Mouse (Mus musculus) hindbrain, embryonic 12.5 days (tissue): ENCODE measurements around the gene Mlph. TPM values are rescaled to one million over a fixed set of nuclear protein-coding genes. Genes with fewer than 3 reads are reported as not detected.

Source experiments
- ATAC-seq: fragments of 200-750 bp; cut with Nextera tagmentation; 2 replicates; pipeline ENCODE4 v1.8.0; 2017; ENCODE audit warnings: moderate TSS enrichment; ENCODE audit not compliant: low FRiP score
- H3K27ac ChIP-seq: fragments of 300-500 bp; sonication (generic); 2 replicates; pipeline ENCODE4 v1.5.1; 2016; ENCODE audit warnings: mild to moderate bottlenecking
- H3K27me3 ChIP-seq: fragments of 300-500 bp; sonication (generic); 2 replicates; pipeline ENCODE4 v1.6.1; 2016; ENCODE audit warnings: mild to moderate bottlenecking
- H3K36me3 ChIP-seq: fragments of 300-500 bp; sonication (generic); 2 replicates; pipeline ENCODE4 v1.6.1; 2016; ENCODE audit warnings: mild to moderate bottlenecking
- H3K4me1 ChIP-seq: fragments of 300-500 bp; sonication (generic); 2 replicates; pipeline ENCODE4 v1.6.1; 2016
- H3K4me2 ChIP-seq: fragments of 300-500 bp; sonication (generic); replicated peaks from 2 replicates; pipeline ENCODE4 v1.6.1; 2016; ENCODE audit warnings: mild to moderate bottlenecking
- H3K4me3 ChIP-seq: fragments of 300-500 bp; sonication (generic); 2 replicates; pipeline ENCODE4 v1.5.1; 2016; ENCODE audit warnings: mild to moderate bottlenecking
- H3K9ac ChIP-seq: fragments of 300-500 bp; sonication (generic); 2 replicates; pipeline ENCODE4 v1.6.1; 2016; ENCODE audit warnings: mild to moderate bottlenecking, moderate library complexity
- H3K9me3 ChIP-seq: fragments of 300-500 bp; sonication (generic); replicated peaks from 2 replicates; pipeline ENCODE4 v1.6.1; 2016; ENCODE audit warnings: mild to moderate bottlenecking
- WGBS: fragments of 180-500 bp; shearing (Covaris S2); methylation state at CpG from one replicate; pipeline ENCODE4 v1.1.7; 2016; 5-methylcytosine and 5-hydroxymethylcytosine counted together
- polyA plus RNA-seq: library from polyadenylated mRNA; unstranded; fragments of >200 nt; fragmentation: Nextera tagmentation; extraction: Ambion mirVana; gene quantifications from 2 replicates; pipeline ENCODE4 v1.2.1, GENCODE M21; 2016

The Mlph gene
- polyA plus RNA-seq, 1 experiment from 2014 or later: 0.09 TPM

DNA sequence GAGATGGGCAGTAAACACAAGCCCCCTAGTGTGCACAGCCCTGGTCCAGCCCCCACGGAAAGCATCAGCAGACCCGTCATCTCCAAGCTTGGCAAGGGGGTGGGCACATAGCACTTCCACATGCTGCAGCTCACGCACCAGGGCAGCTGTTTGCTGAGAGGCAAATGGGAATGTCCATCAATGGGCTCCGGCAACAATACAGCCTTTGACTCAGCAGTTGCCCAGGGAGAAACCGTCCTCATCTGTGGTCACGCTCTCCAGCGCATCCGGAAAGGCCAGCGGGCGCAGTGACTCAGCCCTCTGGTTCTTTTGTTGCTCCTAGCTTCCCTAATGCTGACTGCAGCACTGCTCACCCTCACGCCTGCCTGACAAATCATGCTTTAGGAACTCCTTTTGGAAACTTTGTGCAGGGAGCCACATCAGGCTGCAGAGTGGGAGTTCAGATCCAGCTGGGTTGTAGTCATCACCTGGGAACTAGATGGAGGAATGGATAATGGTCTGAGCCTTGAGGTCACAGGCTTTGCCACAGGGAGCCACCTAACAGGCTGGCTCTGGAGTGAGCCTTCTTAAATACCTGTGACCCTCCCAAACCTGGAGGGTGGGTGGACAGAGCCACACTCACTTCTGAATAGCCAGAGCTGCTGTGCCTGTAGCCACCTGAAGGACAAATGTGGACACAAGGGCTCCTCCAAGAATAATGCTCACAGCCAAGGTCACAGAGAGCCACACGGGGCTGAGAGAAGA, 60.2 kb downstream of the Mlph start:
- Histone ChIP-seq H3K27ac (peak overlapping the region; percentile 77), H3K9me3 (no peaks in the 10 kb centered on the region), H3K4me3 (no peak overlapping the region), H3K4me2 (peak overlapping the region; percentile 34), H3K4me1 (peaks cover 39% of the 10 kb centered on the region), H3K36me3 (no peaks in the 10 kb centered on the region), H3K27me3 (peaks cover 5% of the 10 kb centered on the region; the same call in 1 of the 2 replicates), H3K9ac (no peak overlapping the region)
- WGBS: 3% methylated on average over 12 of the region's 12 CpGs
- ATAC-seq: peak; percentile 89

DNA sequence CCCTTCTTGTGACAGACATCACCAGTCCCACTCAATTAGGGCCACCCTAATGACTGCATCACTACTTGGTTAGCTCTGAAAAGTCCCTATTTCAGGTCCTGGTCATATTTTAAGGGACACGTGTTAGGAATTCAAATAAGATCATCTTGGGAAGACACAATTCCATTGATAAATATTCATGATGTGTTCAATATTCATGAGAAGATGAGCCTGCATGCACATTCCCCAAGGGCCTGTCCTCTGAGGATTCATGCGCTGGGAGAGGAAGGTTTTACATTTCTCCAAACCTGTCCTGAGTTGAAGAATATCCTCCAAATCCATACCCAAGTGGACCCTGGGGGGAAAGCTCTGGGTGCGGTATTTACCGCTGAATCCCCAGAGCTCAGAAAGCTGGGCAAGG, 61.1 kb downstream of the Mlph start:
- WGBS: 59% methylated on average over 4 of the region's 4 CpGs
- H3K4me3 ChIP-seq: no peak overlapping the region
- H3K27ac ChIP-seq: peak overlapping the region; percentile 48; the same call in 1 of the 2 replicates
- no peaks in the 10 kb centered on the region for H3K36me3 ChIP-seq
- no peaks in the 10 kb centered on the region for H3K9me3 ChIP-seq
- no peak overlapping the region for H3K9ac ChIP-seq
- H3K27me3 ChIP-seq: peaks cover 5% of the 10 kb centered on the region; the same call in 1 of the 2 replicates
- no peak overlapping the region for H3K4me2 ChIP-seq
- 0 out of 2 replicates have a peak, but pooled peaks have one; percentile 12 for ATAC-seq
- H3K4me1 ChIP-seq: peaks cover 39% of the 10 kb centered on the region

DNA sequence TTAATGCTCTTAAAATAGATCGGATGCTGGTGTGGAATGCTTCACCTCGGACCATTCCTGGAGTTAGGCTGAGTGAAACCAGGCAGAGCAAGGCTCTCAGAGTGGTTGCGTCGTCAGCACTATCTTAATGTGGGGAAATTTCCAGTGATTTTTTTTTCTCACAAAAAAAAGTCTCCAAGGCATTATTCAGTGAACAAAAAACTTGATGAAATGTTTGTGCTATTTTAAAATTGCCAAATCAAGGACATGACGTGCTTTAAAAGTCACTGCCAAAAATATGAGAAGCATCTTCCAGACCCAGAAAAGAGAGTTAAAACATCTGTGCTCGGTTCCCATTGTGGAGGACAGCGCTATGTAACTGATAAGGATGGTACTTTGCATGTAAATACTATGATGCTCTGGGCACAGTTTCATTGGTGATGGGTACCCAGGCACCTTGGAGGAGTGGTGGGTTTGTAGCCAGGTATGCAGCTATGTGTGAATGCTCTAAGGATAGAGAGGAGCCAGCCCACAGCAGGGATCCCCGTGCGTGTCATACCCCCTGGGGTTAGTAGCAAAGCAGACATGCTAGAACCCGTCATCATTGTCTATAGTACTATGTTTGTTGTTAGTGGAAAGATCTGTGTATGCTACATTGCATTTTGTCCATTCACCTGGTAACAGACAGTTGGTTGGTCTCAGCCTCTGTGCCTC, 65.9 kb downstream of the Mlph start:
- H3K27me3 ChIP-seq: no peaks in the 10 kb centered on the region
- H3K9ac ChIP-seq: no peak overlapping the region
- no peak overlapping the region for H3K4me2 ChIP-seq
- no peak overlapping the region for H3K4me3 ChIP-seq
- H3K27ac ChIP-seq: no peak overlapping the region
- no peak for ATAC-seq
- peaks cover 9% of the 10 kb centered on the region for H3K4me1 ChIP-seq
- H3K9me3 ChIP-seq: no peaks in the 10 kb centered on the region
- H3K36me3 ChIP-seq: no peaks in the 10 kb centered on the region
- 75% methylated on average over 10 of the region's 10 CpGs for WGBS

- Histone ChIP-seq H3K4me1 (peaks cover 3% of the 10 kb centered on the region), H3K4me2 (no peak overlapping the region), H3K9me3 (no peaks in the 10 kb centered on the region), H3K27ac (no peak overlapping the region), H3K4me3 (no peak overlapping the region), H3K27me3 (no peaks in the 10 kb centered on the region), H3K9ac (no peak overlapping the region), H3K36me3 (no peaks in the 10 kb centered on the region)
- no peak for ATAC-seq
- WGBS: 81% methylated on average over 3 of the region's 3 CpGs
Measured at GRCm38 (mm10) chr1:90981346-90981745, 66.5 kb downstream of the Mlph start.

- no peak overlapping the region for H3K4me3 ChIP-seq
- ATAC-seq: no peak
- WGBS: 96% methylated on average over 1 of the region's 1 CpGs
Measured at GRCm38 (mm10) chr1:90995916-90996315, 81.0 kb downstream of the Mlph start.

GRCm38 (mm10) chr1:90997136-90997535, 82.3 kb downstream of the Mlph start:
- Histone ChIP-seq H3K9ac (no peak overlapping the region), H3K4me2 (no peak overlapping the region), H3K27ac (no peak overlapping the region), H3K4me1 (peaks cover 20% of the 10 kb centered on the region), H3K4me3 (no peak overlapping the region), H3K36me3 (no peaks in the 10 kb centered on the region), H3K27me3 (no peaks in the 10 kb centered on the region), H3K9me3 (no peaks in the 10 kb centered on the region)
- no peak for ATAC-seq
- WGBS: 78% methylated on average over 4 of the region's 4 CpGs

More at GRCm38 (mm10) chr1:90995916-90996315, 81.0 kb downstream of the Mlph start:
- no peak overlapping the region for H3K4me2 ChIP-seq
- H3K27ac ChIP-seq: no peak overlapping the region
- H3K9ac ChIP-seq: no peak overlapping the region
- no peaks in the 10 kb centered on the region for H3K27me3 ChIP-seq
- H3K4me1 ChIP-seq: peaks cover 17% of the 10 kb centered on the region
- H3K9me3 ChIP-seq: no peaks in the 10 kb centered on the region
- H3K36me3 ChIP-seq: no peaks in the 10 kb centered on the region

GRCm38 (mm10) chr1:90997641-90998040, 82.8 kb downstream of the Mlph start:
- H3K4me1 ChIP-seq: peaks cover 21% of the 10 kb centered on the region
- no peak overlapping the region for H3K4me3 ChIP-seq
- WGBS: 88% methylated on average over 5 of the region's 5 CpGs
- H3K4me2 ChIP-seq: no peak overlapping the region; the same call in 1 of the 2 replicates
- H3K9ac ChIP-seq: no peak overlapping the region
- no peaks in the 10 kb centered on the region for H3K36me3 ChIP-seq
- no peaks in the 10 kb centered on the region for H3K27me3 ChIP-seq
- no peak overlapping the region for H3K27ac ChIP-seq
- H3K9me3 ChIP-seq: no peaks in the 10 kb centered on the region
- no peak for ATAC-seq

GRCm38 (mm10) chr1:90998268-90998890, 83.5 kb downstream of the Mlph start, which contains the start of gene Lrrfip1:
TSS of gene Lrrfip1 (plus strand) at chr1:90998737.
- H3K27ac ChIP-seq: peak within 1 kb of the TSS; percentile 12; the same call in 1 of the 2 replicates
- WGBS: 3% methylated on average over 58 of the region's 59 CpGs
- ATAC-seq: peak; percentile 82

GRCm38 (mm10) chr1:90998891-90999611, 84.2 kb downstream of the Mlph start:
- H3K4me2 ChIP-seq: peak overlapping the region; percentile 97
- peak overlapping the region; percentile 66 for H3K4me3 ChIP-seq
- H3K27me3 ChIP-seq: no peaks in the 10 kb centered on the region
- H3K4me1 ChIP-seq: peaks cover 23% of the 10 kb centered on the region
- no peaks in the 10 kb centered on the region for H3K36me3 ChIP-seq
- ATAC-seq: peak; percentile 73
- peak overlapping the region; percentile 12; the same call in 1 of the 2 replicates for H3K27ac ChIP-seq
- 1% methylated on average over 41 of the region's 41 CpGs for WGBS
- peak overlapping the region; percentile 72 for H3K9ac ChIP-seq
- H3K9me3 ChIP-seq: no peaks in the 10 kb centered on the region

More at GRCm38 (mm10) chr1:90998268-90998890, 83.5 kb downstream of the Mlph start, which contains the start of gene Lrrfip1:
- H3K4me3 ChIP-seq: peak within 1 kb of the TSS; percentile 66
- no peaks in the 10 kb centered on the region for H3K9me3 ChIP-seq
- H3K27me3 ChIP-seq: no peaks in the 10 kb centered on the region
- peak within 1 kb of the TSS; percentile 97 for H3K4me2 ChIP-seq
- H3K4me1 ChIP-seq: peaks cover 23% of the 10 kb centered on the region
- no peaks in the 10 kb centered on the region for H3K36me3 ChIP-seq
- peak within 1 kb of the TSS; percentile 72 for H3K9ac ChIP-seq

DNA sequence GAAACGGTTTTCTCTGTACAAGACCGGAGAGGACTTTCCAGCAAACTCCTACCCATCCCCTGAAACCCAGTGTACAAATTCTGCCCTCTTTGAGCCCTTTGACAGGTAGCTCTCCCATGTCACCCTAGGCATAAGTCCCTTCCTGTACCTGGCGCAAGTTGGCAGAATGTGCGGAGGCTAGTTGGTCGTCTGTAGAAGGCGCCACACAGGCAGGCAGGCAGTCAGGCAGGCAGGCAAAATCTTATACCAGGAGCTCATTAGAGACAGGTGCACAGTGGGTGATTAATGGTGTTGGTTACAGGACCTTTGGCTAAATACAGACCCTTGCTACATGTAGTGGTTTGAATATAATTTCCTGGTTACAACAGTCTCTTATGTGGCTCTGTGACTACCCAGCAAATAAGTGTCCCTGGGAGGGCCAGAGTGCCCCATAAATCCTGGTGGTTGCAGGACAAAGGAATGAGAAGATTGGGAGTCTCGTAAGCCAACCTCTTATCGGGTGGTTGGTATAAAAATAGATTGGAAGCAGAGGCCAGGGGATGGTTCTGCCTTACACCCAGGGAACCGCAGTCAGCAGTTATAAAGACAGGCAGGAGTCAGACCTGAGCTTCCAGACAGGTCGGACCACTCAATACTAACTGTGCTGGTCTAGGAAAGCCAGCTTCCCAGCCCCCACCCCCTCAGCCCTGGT, 85.2 kb downstream of the Mlph start:
- no peak for ATAC-seq
- Histone ChIP-seq H3K9me3 (no peaks in the 10 kb centered on the region), H3K4me3 (peak overlapping the region; percentile 66; the same call in 1 of the 2 replicates), H3K4me2 (peak overlapping the region; percentile 97), H3K27me3 (no peaks in the 10 kb centered on the region), H3K4me1 (peaks cover 23% of the 10 kb centered on the region), H3K36me3 (no peaks in the 10 kb centered on the region), H3K27ac (0 out of 2 replicates have a peak overlapping the region, but pooled peaks have one; percentile 40), H3K9ac (peak overlapping the region; percentile 1; the same call in 1 of the 2 replicates)
- WGBS: 77% methylated on average over 10 of the region's 10 CpGs
